In the genomic region with DNA sequence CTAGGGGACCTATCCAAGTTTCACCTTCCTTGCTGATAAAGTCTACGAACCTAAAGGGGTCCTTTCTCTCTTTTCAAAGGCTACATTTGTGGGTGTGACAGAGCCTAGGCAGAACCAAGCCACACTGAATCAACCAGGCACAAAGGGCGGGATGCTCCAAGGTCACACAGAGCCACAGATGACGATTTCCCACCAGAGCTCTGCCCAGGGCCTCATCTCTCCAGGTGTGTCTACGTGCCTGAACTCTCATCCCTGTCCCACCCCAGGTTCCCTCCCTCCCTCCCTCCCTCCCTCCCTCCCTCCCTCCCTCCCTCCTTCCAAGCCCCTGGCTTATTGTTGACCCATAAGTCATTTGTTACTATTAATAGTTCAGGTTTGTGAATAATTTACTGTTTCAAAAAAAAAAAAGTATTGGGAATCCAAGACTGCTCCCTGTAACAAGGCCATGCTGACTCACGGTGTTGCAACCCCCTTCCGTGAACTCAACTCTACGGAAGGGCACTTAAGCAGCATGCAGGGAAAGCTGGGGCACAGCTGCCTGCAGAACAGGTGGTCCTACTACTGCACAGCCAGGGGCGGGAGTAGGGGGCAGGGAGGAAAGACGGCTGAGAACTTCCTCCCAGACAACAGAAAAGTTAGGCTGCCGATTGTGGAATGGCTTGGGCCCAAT, we compare ENCODE assay signal across 11 mouse cellular contexts. TPM values are rescaled to one million over a fixed set of nuclear protein-coding genes. Genes with fewer than 3 reads are reported as not detected.
DNase-seq lines count a peak whose midpoint lies in the region; ATAC-seq and TF ChIP-seq lines count a peak whose summit lies in the region.
"Had no signal": no experiment of that assay in that cellular context is flagged by ENCODE, and none has a peak within 500 bp of the region (broad histone marks: within the 10 kb centered on the region; RNA-seq: fewer than 3 reads in every experiment).

No protein-coding gene starts in this region.

- H3K4me1 ChIP-seq in intestine, embryonic 16.5 days (ENCODE audit: control insufficient read depth, insufficient read depth, low read length), result peaks cover 47% of the 10 kb centered on the region
- no peaks in the 10 kb centered on the region for H3K4me1 ChIP-seq in liver, embryonic 16.5 days (ENCODE audit: control insufficient read depth, low read depth, low read length)
- peaks cover 9% of the 10 kb centered on the region for H3K4me1 ChIP-seq in midbrain, embryonic 15.5 days
- H3K4me1 ChIP-seq in forebrain, postnatal 0 days (ENCODE audit: insufficient read depth), result 0 out of 2 replicates have a peak, but pooled peaks cover 6% of the 10 kb centered on the region

- no peaks in the 10 kb centered on the region for H3K27me3 ChIP-seq in intestine, embryonic 16.5 days (replicated peaks; ENCODE audit: control insufficient read depth, insufficient read depth, low read length)
- H3K27me3 ChIP-seq in liver, embryonic 16.5 days (ENCODE audit: control insufficient read depth, insufficient read depth, low read depth, low read length), result no peaks in the 10 kb centered on the region
- H3K27me3 ChIP-seq in midbrain, embryonic 15.5 days (replicated peaks), result no peaks in the 10 kb centered on the region
- H3K27me3 ChIP-seq in forebrain, postnatal 0 days (ENCODE audit: insufficient read depth, low read length), result no peaks in the 10 kb centered on the region
- H3K27me3 ChIP-seq: neural tube, embryonic 13.5 days had no signal

- WGBS in intestine, embryonic 16.5 days, result 21% methylated on average over 10 of the region's 10 CpGs
- 39% methylated on average over 10 of the region's 10 CpGs for WGBS in liver, embryonic 16.5 days (ENCODE audit: insufficient replicate concordance)
- 42% methylated on average over 10 of the region's 10 CpGs for WGBS in midbrain, embryonic 15.5 days
- WGBS in forebrain, postnatal 0 days, result 47% methylated on average over 10 of the region's 10 CpGs

- peak overlapping the region; percentile 15 for H3K4me2 ChIP-seq in intestine, embryonic 16.5 days (ENCODE audit: low read depth, low read length)
- no peak overlapping the region for H3K4me2 ChIP-seq in liver, embryonic 16.5 days (ENCODE audit: low read depth, low read length)
- H3K4me2 ChIP-seq in midbrain, embryonic 15.5 days, result no peak overlapping the region
- no peak overlapping the region for H3K4me2 ChIP-seq in forebrain, postnatal 0 days (ENCODE audit: low read depth)
- H3K4me2 ChIP-seq: neural tube, embryonic 13.5 days had no signal

- no peaks in the 10 kb centered on the region for H3K9me3 ChIP-seq in intestine, embryonic 16.5 days (ENCODE audit: control insufficient read depth, low read length)
- H3K9me3 ChIP-seq in liver, embryonic 16.5 days (replicated peaks; ENCODE audit: control insufficient read depth, low read length), result no peaks in the 10 kb centered on the region
- no peaks in the 10 kb centered on the region for H3K9me3 ChIP-seq in midbrain, embryonic 15.5 days
- no peaks in the 10 kb centered on the region for H3K9me3 ChIP-seq in forebrain, postnatal 0 days (ENCODE audit: low read length)
- H3K9me3 ChIP-seq: forebrain, embryonic 10.5 days; neural tube, embryonic 13.5 days had no signal

- ATAC-seq in intestine, embryonic 16.5 days, result peak; percentile 80
- peak; percentile 64 for ATAC-seq in liver, embryonic 16.5 days (ENCODE audit: low read depth)
- ATAC-seq in midbrain, embryonic 15.5 days (replicated peaks), result no peak
- ATAC-seq in forebrain, postnatal 0 days, result no peak

- DNase-seq in embryo, embryonic 11 days, result peak; percentile 42
- DNase-seq in embryo, embryonic 10 days (ENCODE audit: low spot score), result no peak
- DNase-seq in thymus, adult 18-20 months, result peak; percentile 51 to 52
- DNase-seq in forebrain, postnatal 0 days, result no peak
- DNase-seq in gastrocnemius, postnatal 4 days (ENCODE audit: low spot score in 2 of 2), result no peak
- DNase-seq: layer of hippocampus, adult 9-11 months had no signal

- H3K4me3 ChIP-seq in intestine, embryonic 16.5 days (ENCODE audit: low read length), result no peak overlapping the region
- H3K4me3 ChIP-seq in liver, embryonic 16.5 days (ENCODE audit: low read depth, low read length), result no peak overlapping the region
- no peak overlapping the region for H3K4me3 ChIP-seq in midbrain, embryonic 15.5 days
- no peak overlapping the region for H3K4me3 ChIP-seq in forebrain, postnatal 0 days (ENCODE audit: low read depth, low read length)
- H3K4me3 ChIP-seq: forebrain, embryonic 10.5 days; neural tube, embryonic 13.5 days had no signal

- H3K36me3 ChIP-seq in intestine, embryonic 16.5 days (ENCODE audit: control insufficient read depth, insufficient read depth, low read length), result no peaks in the 10 kb centered on the region
- H3K36me3 ChIP-seq in liver, embryonic 16.5 days (ENCODE audit: control insufficient read depth, insufficient read depth), result no peaks in the 10 kb centered on the region
- H3K36me3 ChIP-seq in midbrain, embryonic 15.5 days (replicated peaks), result no peaks in the 10 kb centered on the region
- H3K36me3 ChIP-seq in forebrain, postnatal 0 days (ENCODE audit: insufficient read depth), result no peaks in the 10 kb centered on the region
- H3K36me3 ChIP-seq: forebrain, embryonic 10.5 days; neural tube, embryonic 13.5 days had no signal

- 0 out of 2 replicates have a peak overlapping the region, but pooled peaks have one; percentile 53 for H3K9ac ChIP-seq in intestine, embryonic 16.5 days (ENCODE audit: low read depth, low read length)
- H3K9ac ChIP-seq in liver, embryonic 16.5 days (ENCODE audit: low read depth, low read length), result no peak overlapping the region
- no peak overlapping the region for H3K9ac ChIP-seq in midbrain, embryonic 15.5 days
- no peak overlapping the region for H3K9ac ChIP-seq in forebrain, postnatal 0 days
- H3K9ac ChIP-seq: neural tube, embryonic 13.5 days had no signal

- TF ChIP-seq CTCF in forebrain, postnatal 0 days (IDR thresholded peaks at IDR 0.05; ENCODE audit: low read depth), result no peak

- H3K27ac ChIP-seq in intestine, embryonic 16.5 days (ENCODE audit: low read length), result peak overlapping the region; percentile 87
- no peak overlapping the region for H3K27ac ChIP-seq in liver, embryonic 16.5 days (ENCODE audit: low read length)
- H3K27ac ChIP-seq in midbrain, embryonic 15.5 days, result no peak overlapping the region
- H3K27ac ChIP-seq in forebrain, postnatal 0 days (ENCODE audit: low read depth, low read length), result no peak overlapping the region
- H3K27ac ChIP-seq: forebrain, embryonic 10.5 days; neural tube, embryonic 13.5 days had no signal

RNA-seq across cellular contexts. Expression of a gene that starts 17.4 kb away (rescaled TPM):
- 5.3 and 6.1 TPM in 2 replicates for polyA plus RNA-seq in intestine, embryonic 16.5 days (2015; fragmentation: Nextera tagmentation; extraction: Ambion mirVana)
- polyA plus RNA-seq in liver, embryonic 16.5 days (2015; fragmentation: Nextera tagmentation; extraction: Ambion mirVana), result 0.07 TPM in 1 of 2 replicates, not detected in the other
- 0.14 and 0.21 TPM in 2 replicates for polyA plus RNA-seq in midbrain, embryonic 15.5 days (2015; fragmentation: Nextera tagmentation; extraction: Ambion mirVana)
- 0.15 TPM in 1 of 2 replicates, not detected in the other for total RNA-seq in forebrain, postnatal 0 days (2014; rRNA removed)
- 0.07 and 0.09 TPM in 2 replicates for polyA plus RNA-seq in forebrain, postnatal 0 days (2015; fragmentation: Nextera tagmentation; extraction: Ambion mirVana)
- total RNA-seq in gastrocnemius, postnatal 4 days (2021), result under 1 TPM; 0.12 to 0.16 TPM

Comparison
In these comparisons a context has a peak if more than half of its experiments do, and no peak if none do; other contexts are left out.
1. DNase-seq: peak in embryo, embryonic 11 days (single experiment) and thymus, adult 18-20 months (2 of 2); none in embryo, embryonic 10 days (single experiment), forebrain, postnatal 0 days (single experiment) and gastrocnemius, postnatal 4 days (0 of 2).
2. ATAC-seq: peak in intestine, embryonic 16.5 days (single experiment) and liver, embryonic 16.5 days (single experiment); none in midbrain, embryonic 15.5 days (single experiment) and forebrain, postnatal 0 days (single experiment).